Mouse (Mus musculus) embryonic fibroblast, embryonic 13.5 days (primary cell): ENCODE data around the gene Snrnp35.

Experiments
- CTCF ChIP-seq: IDR thresholded peaks from 2 replicates; pipeline ENCODE4 v1.5.1; 2011; ENCODE audit warnings: mild to moderate bottlenecking, control low read depth, low read length, moderate library complexity, borderline replicate concordance; ENCODE audit not compliant: insufficient read depth
- POLR2A ChIP-seq: IDR thresholded peaks from 2 replicates; pipeline ENCODE4 v1.6.1; 2011; ENCODE audit warnings: low read depth, mild to moderate bottlenecking, control low read depth, low read length, moderate library complexity

- TF ChIP-seq CTCF (no peak), POLR2A (no peak)
These were observed 20.5 kb upstream of the Snrnp35 start for GRCm38 (mm10) chr5:124462297-124463025.
